Mouse (Mus musculus): ENCODE data around the gene Fam168a.

Gene Fam168a

DNA sequence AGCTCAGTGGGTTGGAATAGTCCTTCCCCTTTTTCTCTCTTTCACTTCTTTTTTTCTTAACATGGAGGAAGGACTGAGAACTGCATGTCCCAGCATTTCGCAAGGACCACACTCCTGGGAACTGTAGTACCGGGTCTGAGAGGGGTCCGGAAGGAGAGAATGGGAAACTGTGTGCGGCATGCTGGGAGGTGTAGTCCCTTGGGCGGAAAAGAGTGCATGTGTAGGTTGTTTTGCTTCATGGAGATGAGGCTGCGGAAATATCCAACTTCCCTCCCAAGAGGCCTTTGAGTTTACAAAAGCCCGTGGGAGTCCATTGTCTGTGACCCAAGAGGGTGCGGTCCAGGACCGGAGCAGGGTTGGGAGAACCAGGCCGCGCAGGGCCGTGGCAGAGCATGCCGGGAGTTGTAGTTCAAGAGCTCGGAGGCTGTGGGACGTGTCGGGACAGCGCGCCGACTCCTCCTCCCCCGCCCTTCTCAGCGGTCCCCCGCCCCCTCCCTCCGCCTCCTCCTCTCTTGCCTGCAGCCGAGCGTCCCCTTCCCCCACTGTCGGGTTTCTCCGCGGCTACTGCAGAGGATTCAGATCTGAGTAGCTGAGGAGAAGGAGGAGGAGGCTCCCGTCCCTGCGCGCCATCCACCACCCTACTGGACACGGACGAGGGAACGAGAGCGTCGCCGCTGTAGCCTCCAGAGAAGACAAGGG is at the start of gene Fam168a:
Gene Fam168a (plus strand): TSS at position 493 of the 699 bp plus-strand sequence.
- peak; percentile 95 for DNase-seq

DNA sequence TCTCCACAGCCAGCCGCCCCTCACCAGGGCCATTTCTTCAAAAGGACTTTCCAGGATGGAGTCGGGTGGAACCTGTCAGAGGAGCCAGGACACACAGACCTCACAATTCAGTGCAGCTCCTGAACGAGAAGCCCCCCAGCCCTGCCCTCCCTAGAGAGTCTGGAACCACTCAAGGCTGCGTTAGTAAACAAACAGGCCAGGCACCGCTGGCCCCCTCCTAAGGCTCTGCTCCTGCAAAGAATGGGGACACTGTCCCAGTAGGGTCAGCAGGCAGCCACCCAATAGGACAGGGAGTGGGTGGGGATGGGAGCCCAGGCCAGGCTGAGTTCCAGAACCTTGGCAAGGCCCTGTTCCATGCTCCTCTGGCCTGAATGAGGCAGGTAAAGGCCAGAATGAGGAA is 49.7 kb upstream of the Fam168a start:
- DNase-seq, result peak; percentile 36

- DNase-seq, result no peak
Measured at GRCm38 (mm10) chr7:100658093-100658578, 48.3 kb upstream of the Fam168a start.

GRCm38 (mm10) chr7:100661264-100661663 is 45.2 kb upstream of the Fam168a start:
- DNase-seq, result no peak

DNA sequence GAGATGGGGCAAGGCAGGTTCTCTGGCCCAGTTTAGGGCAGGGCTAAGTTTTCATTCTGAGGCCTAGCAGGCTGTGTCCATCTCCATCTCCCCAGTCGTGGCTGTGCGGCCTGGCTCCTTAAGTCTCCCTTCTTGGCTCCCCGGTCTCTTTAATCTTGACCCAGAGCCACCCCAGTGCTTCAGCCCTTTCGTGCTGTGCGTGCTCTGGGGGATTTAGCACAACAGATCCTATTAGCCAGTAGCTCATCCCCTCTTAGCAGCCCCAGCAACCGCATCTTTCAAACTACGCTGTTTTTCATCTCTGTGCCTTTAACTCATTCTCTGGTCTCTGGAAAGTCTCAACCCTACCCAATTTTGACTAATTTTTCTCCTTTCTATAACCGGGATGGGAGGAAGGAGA is 44.2 kb upstream of the Fam168a start, which contains the start of gene Plekhb1:
Gene Plekhb1 (minus strand): TSS at position 184 of the 400 bp plus-strand sequence.
- no peak for DNase-seq

GRCm38 (mm10) chr7:100663190-100663589 is 43.2 kb upstream of the Fam168a start:
- peak; percentile 80 for DNase-seq

- no peak for DNase-seq
Measured at GRCm38 (mm10) chr7:100663729-100664304, 42.6 kb upstream of the Fam168a start.

GRCm38 (mm10) chr7:100670646-100671045 is 35.8 kb upstream of the Fam168a start:
- no peak for DNase-seq

GRCm38 (mm10) chr7:100673452-100673851 is 33.0 kb upstream of the Fam168a start:
- no peak for DNase-seq

DNA sequence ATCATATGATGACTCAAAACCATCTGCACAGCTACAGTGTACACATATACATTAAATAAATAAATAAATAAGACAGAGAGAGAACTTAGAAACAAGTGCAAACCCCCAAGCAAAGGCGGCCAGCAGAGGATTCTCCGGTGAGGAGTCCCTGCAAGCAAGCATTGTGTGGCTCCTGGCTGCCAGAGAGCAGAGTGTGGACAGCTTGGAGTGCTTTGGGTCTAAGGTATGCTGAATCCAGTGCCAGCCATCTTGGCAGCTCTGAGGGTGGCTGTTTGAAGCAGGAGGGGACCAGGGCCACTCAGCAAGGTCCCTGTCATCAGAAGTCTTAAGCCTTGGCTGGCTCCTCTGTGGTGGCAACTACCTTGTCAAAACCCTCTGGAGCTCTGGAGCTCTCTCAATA is 31.5 kb upstream of the Fam168a start:
- no peak for DNase-seq

DNA sequence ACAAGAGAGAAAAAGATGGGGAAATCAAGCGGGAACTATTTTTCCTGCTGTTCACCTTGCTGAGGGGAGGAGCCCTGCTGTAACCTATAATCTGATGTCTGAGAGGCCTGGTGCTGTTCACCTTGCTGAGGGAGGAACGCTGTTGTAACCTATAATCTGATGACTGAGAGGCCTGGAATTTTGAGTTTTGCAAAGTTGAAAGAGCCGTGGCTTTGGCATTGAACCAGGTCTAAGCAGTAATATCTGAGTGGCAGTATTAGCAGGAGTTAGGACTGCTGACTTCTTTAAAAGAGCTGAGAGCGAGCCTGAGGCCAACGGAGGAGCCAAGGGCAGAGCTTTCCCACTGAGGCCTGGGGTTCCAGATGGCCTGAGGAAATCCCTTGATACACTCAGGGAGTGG is 28.4 kb upstream of the Fam168a start:
- DNase-seq, result no peak

DNA sequence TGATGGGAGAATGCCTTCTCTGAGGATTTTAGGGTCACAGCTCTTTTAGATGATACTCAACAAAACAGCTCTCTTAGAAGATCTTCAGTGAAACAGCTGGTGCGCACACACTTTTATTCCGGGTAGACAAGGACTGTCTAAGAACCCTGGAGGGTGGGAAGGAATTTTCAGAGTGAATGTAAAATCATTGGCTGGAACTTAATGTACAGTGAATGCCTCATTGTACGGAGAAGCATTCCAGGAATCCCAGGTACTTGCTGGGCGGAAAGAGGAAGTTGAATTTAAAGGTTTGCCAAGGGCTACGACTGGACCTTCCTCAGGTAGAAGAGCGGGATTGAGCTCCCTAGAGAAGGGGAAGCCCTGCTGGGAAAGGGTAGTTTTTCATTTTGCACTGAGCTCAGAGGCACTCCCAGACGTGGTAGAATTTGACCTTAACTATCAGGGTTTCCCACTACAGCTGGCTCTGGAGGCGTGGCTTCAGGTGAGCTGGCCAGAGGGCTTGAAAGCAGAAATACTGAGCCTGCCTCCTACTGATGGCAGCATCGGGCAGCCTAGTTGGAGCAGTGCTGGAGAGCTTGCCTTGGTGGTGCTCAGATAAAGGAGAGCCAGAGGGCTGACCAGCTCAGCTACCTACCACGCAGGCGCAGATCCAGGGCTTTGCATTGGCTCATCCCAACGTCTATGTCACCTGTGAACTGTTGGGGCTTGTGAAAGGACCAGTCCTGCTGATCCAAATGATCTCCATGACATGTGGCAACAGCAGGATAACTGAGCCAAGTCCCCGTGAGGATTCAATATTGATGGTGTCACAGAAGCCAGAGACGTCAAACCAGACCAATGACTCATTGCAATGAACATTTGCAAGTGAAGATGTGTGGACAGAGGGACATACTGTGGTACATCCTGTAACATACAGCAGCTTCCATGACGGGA is 27.2 kb upstream of the Fam168a start:
- no peak for DNase-seq

DNA sequence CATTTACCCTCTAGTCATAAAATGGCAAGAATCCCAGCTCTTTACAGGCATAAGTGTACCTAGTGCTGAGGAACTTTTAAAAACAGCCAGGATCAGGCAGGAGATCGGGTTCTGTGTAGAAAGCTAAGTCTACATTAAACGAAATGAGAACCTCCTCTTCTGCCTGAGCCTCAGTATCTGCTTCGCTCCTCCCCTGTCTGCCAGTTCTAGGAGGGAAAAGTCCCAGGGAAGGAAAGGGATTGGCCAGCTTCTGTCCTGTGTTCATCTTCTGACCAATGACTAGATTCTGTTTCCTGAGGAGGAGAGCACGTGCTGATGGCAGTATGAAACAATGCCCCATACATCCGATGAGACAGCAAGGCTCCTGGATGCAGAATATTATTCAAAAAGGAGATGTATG is 25.3 kb upstream of the Fam168a start:
- DNase-seq, result no peak

- no peak for DNase-seq
Measured at GRCm38 (mm10) chr7:100683241-100683640, 23.2 kb upstream of the Fam168a start.

- DNase-seq, result no peak
Measured at GRCm38 (mm10) chr7:100684081-100684480, 22.4 kb upstream of the Fam168a start.

- DNase-seq, result peak; percentile 27
Measured at GRCm38 (mm10) chr7:100684538-100684937, 21.9 kb upstream of the Fam168a start.

DNA sequence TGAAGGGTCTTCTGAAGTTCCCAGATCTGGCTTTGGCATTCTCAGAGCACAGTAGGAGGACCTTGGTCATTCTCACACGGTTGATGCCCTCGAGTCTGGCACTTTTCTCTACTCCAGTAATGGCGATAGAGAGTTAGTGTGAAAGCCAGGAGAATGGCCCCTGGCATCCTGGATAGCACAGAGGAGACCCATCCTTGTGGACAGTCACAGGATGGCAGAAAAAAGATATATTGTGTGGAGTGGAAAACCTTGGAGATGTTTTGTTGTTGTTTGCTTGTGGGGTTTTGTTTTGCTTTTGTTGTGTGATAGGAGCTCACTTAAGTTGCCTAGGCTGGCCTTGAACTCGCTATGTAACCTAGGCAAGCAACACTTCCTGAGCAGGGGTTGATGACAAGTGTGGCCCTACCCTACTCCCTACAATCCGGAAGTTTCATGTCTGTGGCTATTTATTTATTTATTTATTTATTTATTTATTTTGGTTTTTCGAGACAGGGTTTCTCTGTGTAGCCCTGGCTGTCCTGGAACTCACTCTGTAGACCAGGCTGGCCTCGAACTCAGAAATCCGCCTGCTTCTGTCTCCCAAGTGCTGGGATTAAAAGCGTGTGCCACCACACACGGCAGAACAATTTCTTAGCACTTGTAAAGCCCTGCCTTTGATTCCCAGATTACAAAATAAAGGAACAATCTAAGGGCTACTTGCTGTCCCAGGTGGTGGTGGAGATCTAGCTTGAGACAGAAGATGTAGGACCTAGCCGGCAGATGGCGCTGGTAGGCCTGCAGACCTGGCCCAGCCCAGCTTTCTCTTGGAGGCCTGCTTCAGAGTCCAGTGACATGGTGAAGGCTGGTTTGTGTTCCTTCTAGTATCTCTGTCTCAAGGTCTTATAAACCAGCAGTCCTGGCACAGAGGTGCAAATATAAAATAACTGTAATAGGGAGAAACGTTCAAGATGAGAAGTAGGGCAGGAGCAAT is 21.1 kb upstream of the Fam168a start:
- peak; percentile 68 for DNase-seq

GRCm38 (mm10) chr7:100688471-100688870 is 18.0 kb upstream of the Fam168a start:
- no peak for DNase-seq

GRCm38 (mm10) chr7:100693199-100693598 is 13.2 kb upstream of the Fam168a start:
- DNase-seq, result no peak

- DNase-seq, result no peak
Measured at GRCm38 (mm10) chr7:100699771-100700770, 6.4 kb upstream of the Fam168a start.

Data from cerebellum, adult 9-11 months (tissue).